ENCODE assay signal across 8 mouse cellular contexts in genomic region chr19:18632231-18633185, GRCm38 (mm10). TPM values are rescaled to one million over a fixed set of nuclear protein-coding genes. Genes with fewer than 3 reads are reported as not detected.
DNase-seq lines count a peak whose midpoint lies in the region; ATAC-seq and TF ChIP-seq lines count a peak whose summit lies in the region.

No protein-coding gene starts in this region.

- 64% methylated on average over 13 of the region's 13 CpGs for WGBS in hindbrain, embryonic 16.5 days
- 48% methylated on average over 13 of the region's 13 CpGs for WGBS in liver, postnatal 0 days (ENCODE audit: insufficient replicate concordance)

- H3K4me1 ChIP-seq in ES-E14 (ENCODE audit: control insufficient read depth in 2 of 2, insufficient read depth in 2 of 2, low read length in 2 of 2, poor library complexity in 1 of 2) = peaks cover 3 to 9% of the 10 kb centered on the region in 2 experiments; a peak in 3 of 4 replicates
- no peaks in the 10 kb centered on the region; the same call in 1 of the 2 replicates for H3K4me1 ChIP-seq in hindbrain, embryonic 16.5 days (ENCODE audit: control insufficient read depth, insufficient read depth, low read depth, low read length)
- peaks cover 23% of the 10 kb centered on the region for H3K4me1 ChIP-seq in liver, postnatal 0 days (ENCODE audit: insufficient read depth)

- TF ChIP-seq CTCF in liver, postnatal 0 days (IDR thresholded peaks at IDR 0.05; ENCODE audit: low read depth) = no peak

- H3K27me3 ChIP-seq in hindbrain, embryonic 16.5 days (replicated peaks; ENCODE audit: control insufficient read depth, insufficient read depth, low read length) = no peaks in the 10 kb centered on the region
- no peaks in the 10 kb centered on the region for H3K27me3 ChIP-seq in liver, postnatal 0 days (ENCODE audit: insufficient read depth, low read length)

- no peak overlapping the region for H3K27ac ChIP-seq in ES-E14 (ENCODE audit: insufficient read depth, low read depth, low read length, poor library complexity, severe bottlenecking)
- H3K27ac ChIP-seq in hindbrain, embryonic 16.5 days (ENCODE audit: low read depth, low read length) = no peak overlapping the region
- peak overlapping the region; percentile 37; the same call in 1 of the 2 replicates for H3K27ac ChIP-seq in liver, postnatal 0 days (ENCODE audit: low read depth)

- peak overlapping the region; percentile 97 for H3K4me2 ChIP-seq in hindbrain, embryonic 16.5 days (ENCODE audit: low read length)
- peak overlapping the region; percentile 85 for H3K4me2 ChIP-seq in liver, postnatal 0 days (ENCODE audit: low read depth, low read length)

- in situ Hi-C loops in ES-E14 (cut with MboI; ENCODE audit: low sequenced_read_pairs in 2 of 2, unreplicated experiment in 2 of 2) = no loop called here

- TF ChIP-seq EP300 in liver, postnatal 0 days (IDR thresholded peaks at IDR 0.05; ENCODE audit: low read depth) = no peak

- peak overlapping the region; percentile 59 to 91 for H3K4me3 ChIP-seq in ES-E14 (ENCODE audit: insufficient read depth in 1 of 2, low read depth in 1 of 2, low read length in 2 of 2, poor library complexity in 1 of 2, severe bottlenecking in 1 of 2)
- peak overlapping the region; percentile 83 for H3K4me3 ChIP-seq in hindbrain, embryonic 16.5 days (ENCODE audit: low read length)
- H3K4me3 ChIP-seq in liver, postnatal 0 days (ENCODE audit: low read depth, low read length) = peak overlapping the region; percentile 73

- no peaks in the 10 kb centered on the region for H3K36me3 ChIP-seq in ES-E14 (ENCODE audit: control insufficient read depth, insufficient read depth, low read length, poor library complexity, severe bottlenecking)
- no peaks in the 10 kb centered on the region for H3K36me3 ChIP-seq in hindbrain, embryonic 16.5 days (ENCODE audit: control insufficient read depth, insufficient read depth, low read length)
- no peaks in the 10 kb centered on the region for H3K36me3 ChIP-seq in liver, postnatal 0 days (replicated peaks; ENCODE audit: insufficient read depth, low read length)

- ATAC-seq in hindbrain, embryonic 16.5 days = no peak
- ATAC-seq in liver, postnatal 0 days = no peak

- no peaks in the 10 kb centered on the region for H3K9me3 ChIP-seq in ES-E14 (ENCODE audit: control insufficient read depth, insufficient read depth, low read depth, low read length)
- no peaks in the 10 kb centered on the region for H3K9me3 ChIP-seq in hindbrain, embryonic 16.5 days (ENCODE audit: control insufficient read depth, low read length)
- H3K9me3 ChIP-seq in liver, postnatal 0 days (ENCODE audit: low read length) = no peaks in the 10 kb centered on the region

- peak overlapping the region; percentile 64 for H3K9ac ChIP-seq in ES-E14 (ENCODE audit: insufficient read depth, low read depth, low read length, poor library complexity, severe bottlenecking)
- peak overlapping the region; percentile 76 for H3K9ac ChIP-seq in hindbrain, embryonic 16.5 days (ENCODE audit: low read depth, low read length)
- peak overlapping the region; percentile 53 for H3K9ac ChIP-seq in liver, postnatal 0 days (replicated peaks)

- DNase-seq in cerebellum, adult 9-11 months = peak; percentile 32
- DNase-seq in cerebellum, postnatal 25 days = no peak
- DNase-seq in ES-E14 (ENCODE audit: low read depth, low spot score) = no peak
- no peak for DNase-seq in liver, postnatal 0 days
- DNase-seq in frontal cortex, postnatal 10 days (ENCODE audit: low spot score in 2 of 2) = no peak
- DNase-seq in urinary bladder, postnatal 10 days (ENCODE audit: low spot score) = no peak
- DNase-seq in thymus, postnatal 4 days = no peak

TF ChIP-seq in ES-E14, 5 proteins besides CTCF, POLR2A, EP300 and RAD21:
- TF ChIP-seq HCFC1 (IDR thresholded peaks at IDR 0.05; ENCODE audit: borderline replicate concordance, insufficient read depth, low read length) (no peak), MAFK (IDR thresholded peaks at IDR 0.05; ENCODE audit: insufficient read depth, low read depth, low read length) (no peak), ZNF384 (IDR thresholded peaks at IDR 0.05; ENCODE audit: low read depth, low read length) (no peak)

RNA-seq across cellular contexts. Expression of gene Nmrk1, which starts 0.8 kb away (rescaled TPM):
- 6.4 and 6.8 TPM in 2 replicates for total RNA-seq in ES-E14 (2012; rRNA removed)
- polyA plus RNA-seq in hindbrain, embryonic 16.5 days (2015; fragmentation: Nextera tagmentation; extraction: Ambion mirVana) = 10.1 and 11.1 TPM in 2 replicates
- polyA plus RNA-seq in liver, postnatal 0 days (2015; fragmentation: Nextera tagmentation; extraction: Ambion mirVana) = 10.9 and 12.6 TPM in 2 replicates

RNA-seq across cellular contexts. Expression of gene Ostf1, which starts 0.9 kb away (rescaled TPM):
- total RNA-seq in ES-E14 (2012; rRNA removed) = 26.0 and 45.5 TPM in 2 replicates
- 59.1 and 60.9 TPM in 2 replicates for polyA plus RNA-seq in hindbrain, embryonic 16.5 days (2015; fragmentation: Nextera tagmentation; extraction: Ambion mirVana)
- 87.5 and 93.7 TPM in 2 replicates for polyA plus RNA-seq in liver, postnatal 0 days (2015; fragmentation: Nextera tagmentation; extraction: Ambion mirVana)

RNA-seq across cellular contexts. Expression of gene Carnmt1, which starts 38.1 kb away (rescaled TPM):
- 22.5 and 23.6 TPM in 2 replicates for total RNA-seq in ES-E14 (2012; rRNA removed)
- 16.3 and 18.7 TPM in 2 replicates for polyA plus RNA-seq in hindbrain, embryonic 16.5 days (2015; fragmentation: Nextera tagmentation; extraction: Ambion mirVana)
- polyA plus RNA-seq in liver, postnatal 0 days (2015; fragmentation: Nextera tagmentation; extraction: Ambion mirVana) = 13.2 and 15.5 TPM in 2 replicates
